27 mouse cellular contexts compared by ENCODE assay signal in genomic region chr8:80911400-80911799, GRCm38 (mm10).
"Had no signal": no experiment of that assay in that cellular context is flagged by ENCODE, and none has a peak within 500 bp of the region (broad histone marks: within the 10 kb centered on the region; RNA-seq: fewer than 3 reads in every experiment).

No protein-coding gene starts in this region.

- DNase-seq: gastrocnemius, postnatal 14 days; gastrocnemius, postnatal 36 days; heart, adult 11 months; heart, adult 2 months; heart, postnatal 14 days; heart, postnatal 36 days; kidney, adult 11 months; kidney, adult 2 months; kidney, adult 9 months; kidney, postnatal 10 days; kidney, postnatal 36 days; layer of hippocampus, adult 9-11 months; layer of hippocampus, postnatal 36 days; liver; liver, embryonic 13.5 days; liver, postnatal 0 days had no signal

- ATAC-seq: hindbrain, postnatal 0 days; intestine, embryonic 16.5 days; liver, postnatal 0 days had no signal

- H3K36me3 ChIP-seq: heart, embryonic 13.5 days; heart, embryonic 15.5 days; hindbrain, embryonic 13.5 days; hindbrain, embryonic 15.5 days; limb, embryonic 10.5 days; limb, embryonic 12.5 days; liver, embryonic 13.5 days; liver, embryonic 15.5 days had no signal

- H3K27ac ChIP-seq: heart, adult 2 months; heart, embryonic 13.5 days; heart, embryonic 15.5 days; hindbrain, embryonic 13.5 days; hindbrain, embryonic 15.5 days; hindbrain, postnatal 0 days; limb, embryonic 10.5 days; limb, embryonic 12.5 days; liver, embryonic 13.5 days; liver, embryonic 15.5 days had no signal

- H3K4me3 ChIP-seq: heart, adult 2 months; heart, embryonic 13.5 days; heart, embryonic 15.5 days; hindbrain, embryonic 13.5 days; hindbrain, embryonic 15.5 days; limb, embryonic 10.5 days; limb, embryonic 12.5 days; liver, embryonic 13.5 days; liver, embryonic 15.5 days had no signal

- H3K9ac ChIP-seq: heart, embryonic 13.5 days; heart, embryonic 15.5 days; hindbrain, embryonic 13.5 days; hindbrain, embryonic 15.5 days; limb, embryonic 12.5 days; liver, embryonic 13.5 days; liver, embryonic 15.5 days; liver, postnatal 0 days had no signal

- H3K4me2 ChIP-seq: heart, embryonic 11.5 days; heart, embryonic 13.5 days; heart, embryonic 15.5 days; hindbrain, embryonic 13.5 days; hindbrain, embryonic 15.5 days; limb, embryonic 12.5 days; liver, embryonic 11.5 days; liver, embryonic 13.5 days; liver, embryonic 15.5 days had no signal

- H3K4me1 ChIP-seq: heart, embryonic 15.5 days; liver, embryonic 13.5 days; liver, embryonic 15.5 days had no signal

- H3K27me3 ChIP-seq: heart, embryonic 13.5 days; heart, embryonic 15.5 days; hindbrain, embryonic 13.5 days; hindbrain, embryonic 15.5 days; limb, embryonic 12.5 days; liver, embryonic 13.5 days; liver, embryonic 15.5 days had no signal

- H3K9me3 ChIP-seq: heart, embryonic 13.5 days; heart, embryonic 15.5 days; hindbrain, embryonic 13.5 days; hindbrain, embryonic 15.5 days; limb, embryonic 10.5 days; limb, embryonic 12.5 days; liver, embryonic 13.5 days; liver, embryonic 15.5 days had no signal
